Mouse (Mus musculus) left cerebral cortex, postnatal 36 days (tissue): ENCODE results near the gene Ear10. TPM values are rescaled to one million over a fixed set of nuclear protein-coding genes. Genes with fewer than 3 reads are reported as not detected.
"Not testable (repeated sequence)": the region's sequence is repeated elsewhere in the genome, so short reads cannot be mapped to it uniquely, and the experiment has no call there.

Experiments used
- DNase-seq, 2 experiments: peaks; one replicate each; pipeline ENCODE4 v3.0.0; 2021 to 2022; ENCODE audit warnings: low spot score in 2 of 2, mixed read lengths in 1 of 2
- intact Hi-C: fragments of 180-260 bp; cut with DNase I; formaldehyde crosslinking; loops from one replicate; pipeline ENCODE4 v1.15.1; 2025
- total RNA-seq, 2 experiments: library from RNA; stranded (reverse); gene quantifications; 2 replicates each; pipeline ENCODE4 v1.2.3; 2021

The Ear10 gene
- total RNA-seq = not detected

- intact Hi-C loops, DNase-seq: not testable (repeated sequence)
These were observed at the start of gene Ear10 for GRCm38 (mm10) chr14:43923459-43923858. Gene Ear10, minus strand, starts transcription at chr14:43923559.

GRCm38 (mm10) chr14:43956769-43957168 is 33.4 kb upstream of the Ear10 start, which contains the start of gene Ang5:
Gene Ang5, plus strand, starts transcription at chr14:43957069.
- DNase-seq, intact Hi-C loops: not testable (repeated sequence)

DNA sequence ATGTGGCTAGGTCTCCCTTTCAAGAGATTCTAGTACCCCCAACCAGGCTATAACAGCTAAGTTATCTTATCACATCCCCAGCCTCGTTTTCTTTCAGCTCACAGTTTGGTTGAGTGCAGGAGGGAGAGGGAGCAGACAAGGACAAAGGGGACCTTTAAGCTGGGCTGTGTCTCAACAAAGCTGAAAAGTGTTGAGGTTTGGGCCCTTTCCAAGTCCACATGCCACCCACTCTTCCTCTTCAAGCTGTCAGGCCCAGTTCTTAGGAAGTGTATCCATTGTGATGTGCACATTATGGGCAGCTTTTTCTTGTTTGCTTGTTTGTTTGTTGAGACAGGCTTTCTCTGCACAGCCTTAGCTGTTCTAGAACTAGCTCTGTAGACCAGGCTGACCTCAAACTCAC is 31.7 kb upstream of the Ear10 start:
- DNase-seq, intact Hi-C loops: not testable (repeated sequence)

DNA sequence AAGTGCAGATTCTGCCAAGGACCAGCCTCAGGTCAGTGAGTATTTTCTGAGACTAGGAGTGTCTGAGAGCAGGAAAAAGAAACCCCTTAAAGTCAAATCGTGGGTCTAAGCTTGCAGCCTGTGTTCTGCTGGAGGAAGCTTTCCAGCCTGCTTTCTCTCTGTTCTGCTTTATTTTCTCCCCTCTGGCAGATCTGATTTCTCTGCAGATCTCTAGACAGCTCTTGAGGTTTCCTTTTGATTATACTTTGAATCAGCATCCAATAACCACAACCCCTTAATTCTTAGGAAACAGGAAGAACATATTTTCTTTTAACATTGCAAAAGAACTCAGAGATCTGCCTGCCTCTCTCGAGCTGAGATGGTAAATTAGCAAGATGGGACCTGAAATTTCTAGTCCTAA is 30.0 kb upstream of the Ear10 start:
- intact Hi-C loops, DNase-seq: not testable (repeated sequence)

DNA sequence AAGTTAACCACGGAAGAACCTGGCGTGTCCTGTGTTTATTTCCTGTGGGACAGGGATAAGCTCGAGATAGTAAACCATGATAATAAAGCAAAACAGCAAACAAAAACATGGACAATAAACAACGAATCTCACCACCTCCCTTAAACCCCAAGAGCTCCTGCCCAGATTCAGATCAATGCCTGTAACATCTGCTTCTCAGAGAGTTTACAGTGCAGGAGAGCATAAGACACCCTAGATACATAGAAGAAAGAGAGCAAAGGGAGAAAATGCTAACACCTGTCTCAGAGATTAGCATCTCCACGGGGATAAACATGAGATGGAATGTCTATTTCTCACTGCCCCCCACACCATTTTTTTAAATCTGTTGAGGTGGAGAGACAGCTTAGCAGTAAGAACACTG is 10.0 kb upstream of the Ear10 start:
- intact Hi-C loops = loop anchor here (10.0 kb wide), 1 partner anchor 51 kb away; no protein-coding TSS in a partner anchor
- not testable (repeated sequence) for DNase-seq

DNA sequence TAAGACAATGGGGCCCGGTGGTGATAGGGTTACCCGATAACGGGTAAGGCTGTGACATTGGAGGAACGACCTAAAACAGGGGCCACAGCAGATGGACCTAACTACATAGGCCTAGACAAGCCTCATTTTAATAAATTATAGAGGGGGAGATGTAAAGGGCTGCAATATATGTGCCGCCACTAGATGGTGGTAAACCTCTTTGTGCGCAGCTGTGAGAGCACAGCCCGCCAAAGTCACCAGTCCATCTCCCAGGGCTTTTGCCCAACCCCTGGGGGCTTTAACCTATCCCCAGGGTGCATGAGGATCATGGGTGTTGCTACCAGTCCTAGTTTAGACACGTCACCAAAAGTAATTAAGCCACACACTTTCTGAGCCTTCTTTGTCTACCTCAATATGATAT is 9.6 kb upstream of the Ear10 start:
- DNase-seq = peak in 1 of 2 experiments; percentile 10
- intact Hi-C loops = loop anchor here (10.0 kb wide), 1 partner anchor 52 kb away; no protein-coding TSS in a partner anchor

- intact Hi-C loops, DNase-seq: not testable (repeated sequence)
These were observed 2.1 kb upstream of the Ear10 start for GRCm38 (mm10) chr14:43925404-43925950.

DNA sequence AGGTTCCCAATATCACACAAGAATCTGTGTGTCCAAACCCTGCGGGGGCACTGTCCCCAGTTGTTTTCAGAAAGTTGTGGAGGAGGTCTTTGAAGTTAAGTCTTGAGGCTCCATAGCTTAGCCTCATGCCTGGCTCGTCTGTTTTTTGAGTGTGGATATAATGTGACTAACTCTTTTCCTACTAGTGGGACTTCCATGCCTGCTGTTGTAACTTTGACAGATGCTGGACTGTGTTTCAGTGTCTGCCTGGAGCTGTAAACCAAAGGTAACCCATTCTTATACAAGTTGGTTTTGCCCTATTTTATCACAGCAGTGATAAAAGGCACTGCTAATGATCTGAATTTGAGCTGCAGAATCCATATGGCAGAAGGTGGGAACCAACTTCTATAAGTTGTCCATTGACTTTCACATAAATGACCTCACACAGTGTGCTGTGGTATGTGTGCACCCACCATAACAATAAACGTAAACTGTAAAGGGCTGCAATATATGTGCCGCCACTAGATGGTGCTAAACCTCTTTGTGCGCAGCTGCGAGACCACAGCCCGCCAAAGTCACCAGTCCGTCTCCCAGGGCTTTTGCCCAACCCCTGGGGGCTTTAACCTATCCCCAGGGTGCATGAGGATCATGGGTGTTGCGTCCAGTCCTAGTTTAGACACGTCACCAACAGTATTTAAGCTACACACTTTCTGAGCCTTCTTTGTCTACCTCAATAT is 1.5 kb upstream of the Ear10 start, which contains the start of gene Gm8113:
TSS of gene Gm8113 (plus strand) at position 703 of the 716 bp plus-strand sequence.
- peak; percentile 6 to 35 for DNase-seq
- intact Hi-C loops = not testable (repeated sequence)

GRCm38 (mm10) chr14:43918214-43918613 is 5.1 kb downstream of the Ear10 start:
- DNase-seq, intact Hi-C loops: not testable (repeated sequence)

DNA sequence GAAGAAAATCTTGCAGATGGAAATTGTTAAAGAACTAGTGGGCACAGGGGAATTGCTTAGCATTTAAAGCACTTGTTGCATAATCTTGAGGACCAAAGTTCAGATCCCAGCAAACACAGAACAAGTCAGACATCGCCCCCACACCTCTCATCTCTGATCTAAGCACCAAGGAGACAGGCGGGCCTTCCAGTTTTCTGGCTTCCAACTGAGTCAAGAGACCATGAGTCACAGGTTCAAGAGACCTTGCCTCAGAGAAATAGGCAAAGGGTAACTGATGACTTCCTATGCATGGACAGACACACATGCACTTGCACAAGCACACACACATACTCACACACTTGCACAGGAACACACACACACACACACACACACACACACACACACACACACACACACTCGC is 24.8 kb downstream of the Ear10 start:
- DNase-seq, intact Hi-C loops: not testable (repeated sequence)

- intact Hi-C loops = not testable (repeated sequence)
These were observed 28.0 kb downstream of the Ear10 start for GRCm38 (mm10) chr14:43895357-43895756.

DNA sequence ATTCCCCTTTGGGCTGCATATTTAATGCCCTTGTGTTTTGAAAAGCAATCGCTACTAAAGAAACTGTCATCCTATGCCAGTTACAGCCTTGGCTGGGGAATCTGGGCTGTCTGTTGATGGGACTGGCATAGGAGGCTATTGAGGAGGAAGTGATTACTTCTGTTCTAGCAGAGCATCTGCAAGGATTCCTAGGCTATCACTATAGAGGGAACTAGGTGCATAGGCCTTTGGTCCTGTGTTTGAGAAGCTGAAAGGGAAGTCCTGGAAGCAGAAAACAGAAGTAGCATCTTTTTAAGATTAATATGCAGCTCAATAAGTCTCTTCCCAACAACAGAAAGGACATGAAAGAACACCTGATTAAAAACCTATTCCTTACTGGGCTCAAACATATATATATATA is 32.1 kb downstream of the Ear10 start:
- DNase-seq, intact Hi-C loops: not testable (repeated sequence)

More at GRCm38 (mm10) chr14:43895357-43895756, 28.0 kb downstream of the Ear10 start:
- not testable (repeated sequence) for DNase-seq

- intact Hi-C loops = not testable (repeated sequence)
These were observed 37.1 kb downstream of the Ear10 start for GRCm38 (mm10) chr14:43886235-43886634.

DNA sequence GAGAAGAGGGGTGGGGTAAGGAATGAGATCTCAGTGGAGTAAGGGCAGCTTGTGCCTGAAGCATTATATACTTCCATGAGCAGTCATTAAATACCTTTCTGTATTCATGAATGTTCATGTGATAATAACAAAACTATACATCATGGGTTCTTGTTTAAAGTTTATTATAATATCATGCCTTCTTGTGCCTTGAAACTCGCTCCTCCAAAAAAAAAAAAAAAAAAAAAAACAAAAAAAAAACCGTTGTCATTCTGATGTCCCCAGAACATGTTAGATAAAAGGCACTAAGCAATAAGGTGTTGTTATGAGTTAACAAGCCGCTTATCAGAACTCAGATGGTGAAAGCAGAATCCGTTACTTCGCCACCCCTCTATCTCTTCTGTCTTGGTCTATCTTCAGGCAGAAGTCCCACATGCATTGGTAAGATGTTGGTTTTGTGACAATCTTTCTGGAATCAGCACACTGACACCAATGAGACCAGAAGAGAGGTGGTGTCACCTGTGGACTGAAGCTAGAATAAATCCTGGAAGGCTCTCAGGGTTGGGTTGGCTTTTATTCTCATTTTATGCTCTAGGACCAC is 43.3 kb downstream of the Ear10 start:
- DNase-seq, intact Hi-C loops: not testable (repeated sequence)

More at GRCm38 (mm10) chr14:43886235-43886634, 37.1 kb downstream of the Ear10 start:
- not testable (repeated sequence) for DNase-seq

DNA sequence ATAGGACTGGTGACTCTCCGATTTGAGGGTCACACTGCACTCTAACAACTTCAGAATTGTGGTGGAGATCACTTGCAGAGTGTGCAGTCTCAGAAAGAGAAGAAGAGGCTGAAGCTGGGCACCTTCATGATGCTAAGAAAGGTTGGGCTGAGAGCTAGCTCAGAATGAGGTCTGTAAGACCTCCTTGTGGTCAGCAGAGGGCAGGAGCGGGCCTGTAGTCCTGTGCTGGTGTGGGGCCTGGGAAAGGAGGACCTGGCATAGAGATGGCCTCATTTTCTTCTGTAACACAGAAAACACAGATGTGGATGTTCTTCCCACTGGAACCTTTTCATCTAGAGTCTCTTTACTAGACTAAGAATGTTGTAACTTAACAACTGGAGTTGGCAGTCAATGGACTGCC is 45.6 kb downstream of the Ear10 start:
- intact Hi-C loops, DNase-seq: not testable (repeated sequence)

- DNase-seq = not testable (repeated sequence)
These were observed 47.9 kb downstream of the Ear10 start, which contains the start of gene Ear1 for GRCm38 (mm10) chr14:43875417-43875816. Gene Ear1, minus strand, starts transcription at chr14:43875517.

GRCm38 (mm10) chr14:43874862-43875261 is 48.5 kb downstream of the Ear10 start:
- intact Hi-C loops = not testable (repeated sequence)

More at GRCm38 (mm10) chr14:43875417-43875816, 47.9 kb downstream of the Ear10 start, which contains the start of gene Ear1:
- intact Hi-C loops = not testable (repeated sequence)

More at GRCm38 (mm10) chr14:43874862-43875261, 48.5 kb downstream of the Ear10 start:
- DNase-seq = not testable (repeated sequence)
